Comparison of ENCODE assay signal across 27 mouse cellular contexts in the genomic region with DNA sequence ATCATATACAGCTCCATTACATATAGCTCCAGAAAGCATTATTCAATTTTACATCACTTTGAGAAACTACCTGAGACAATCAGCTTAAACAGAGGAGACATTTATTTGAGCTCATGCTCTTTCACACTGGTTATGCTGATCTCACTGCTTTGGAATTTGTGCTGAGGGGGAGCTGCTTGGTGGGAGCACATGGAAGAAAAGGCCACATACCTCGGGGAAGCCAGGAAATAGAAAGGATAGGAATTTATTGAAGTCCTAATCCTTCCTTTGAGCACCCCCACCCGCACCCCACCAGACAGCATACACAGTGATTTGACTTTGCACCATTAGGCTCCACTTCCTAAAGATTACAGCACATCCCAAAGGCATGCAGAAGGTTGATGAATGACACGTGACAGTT.
DNase-seq lines count a peak whose midpoint lies in the region; ATAC-seq and TF ChIP-seq lines count a peak whose summit lies in the region.
"Had no signal": no experiment of that assay in that cellular context is flagged by ENCODE, and none has a peak within 500 bp of the region (broad histone marks: within the 10 kb centered on the region; RNA-seq: fewer than 3 reads in every experiment).

No protein-coding gene starts in this region.

- H3K4me1 ChIP-seq in embryonic facial prominence, embryonic 11.5 days (ENCODE audit: control insufficient read depth, insufficient read depth, low read length), result no peaks in the 10 kb centered on the region; the same call in 1 of the 2 replicates
- no peaks in the 10 kb centered on the region for H3K4me1 ChIP-seq in embryonic facial prominence, embryonic 10.5 days
- H3K4me1 ChIP-seq in kidney, postnatal 0 days (replicated peaks; ENCODE audit: insufficient read depth, low read length), result no peaks in the 10 kb centered on the region
- H3K4me1 ChIP-seq in hindbrain, postnatal 0 days (ENCODE audit: insufficient read depth, low read length), result no peaks in the 10 kb centered on the region
- H3K4me1 ChIP-seq: forebrain, embryonic 15.5 days; hindbrain, embryonic 12.5 days; limb, embryonic 10.5 days; limb, embryonic 15.5 days; lung, embryonic 15.5 days had no signal

- H3K36me3 ChIP-seq in embryonic facial prominence, embryonic 11.5 days (replicated peaks; ENCODE audit: control insufficient read depth, insufficient read depth, low read depth, low read length), result no peaks in the 10 kb centered on the region
- no peaks in the 10 kb centered on the region for H3K36me3 ChIP-seq in embryonic facial prominence, embryonic 10.5 days (replicated peaks)
- H3K36me3 ChIP-seq in kidney, postnatal 0 days (ENCODE audit: insufficient read depth, low read length), result no peaks in the 10 kb centered on the region
- no peaks in the 10 kb centered on the region for H3K36me3 ChIP-seq in hindbrain, postnatal 0 days (ENCODE audit: insufficient read depth, low read length)
- H3K36me3 ChIP-seq: forebrain, embryonic 15.5 days; heart, embryonic 15.5 days; hindbrain, embryonic 12.5 days; limb, embryonic 10.5 days; limb, embryonic 15.5 days; lung, embryonic 15.5 days had no signal

- peak; percentile 40 for DNase-seq in embryonic facial prominence, embryonic 11.5 days (ENCODE audit: low spot score)
- no peak for DNase-seq in embryonic facial prominence, embryonic 10.5 days (ENCODE audit: low spot score)
- peak; percentile 39 for DNase-seq in kidney, postnatal 0 days (ENCODE audit: low spot score)
- no peak for DNase-seq in kidney, postnatal 14 days
- DNase-seq in NIH3T3 (ENCODE audit: low read depth), result peak; percentile 41
- DNase-seq in mesoderm, embryonic 11.5 days (ENCODE audit: low read depth, low spot score), result peak; percentile 39
- no peak for DNase-seq in hindbrain, postnatal 0 days (ENCODE audit: low spot score)
- DNase-seq: adrenal gland, postnatal 14 days; cerebellum, adult 2 months; cerebellum, postnatal 14 days; gastrocnemius, postnatal 25 days; heart, adult 18-20 months; kidney, adult 8-10 months; kidney, postnatal 10 days; layer of hippocampus, adult 9-11 months; lung, postnatal 36 days; midbrain, embryonic 14.5 days; thymus, postnatal 4 days had no signal

- no peak for TF ChIP-seq CTCF in kidney, postnatal 0 days (IDR thresholded peaks at IDR 0.05; ENCODE audit: low read depth)
- no peak for TF ChIP-seq CTCF in hindbrain, postnatal 0 days (IDR thresholded peaks at IDR 0.05; ENCODE audit: low read depth)

- no peak overlapping the region for H3K4me2 ChIP-seq in embryonic facial prominence, embryonic 11.5 days (ENCODE audit: low read depth, low read length)
- no peak overlapping the region for H3K4me2 ChIP-seq in kidney, postnatal 0 days (ENCODE audit: low read length)
- no peak overlapping the region for H3K4me2 ChIP-seq in hindbrain, postnatal 0 days (ENCODE audit: low read depth, low read length)
- H3K4me2 ChIP-seq: forebrain, embryonic 15.5 days; heart, embryonic 15.5 days; hindbrain, embryonic 12.5 days; limb, embryonic 15.5 days; lung, embryonic 15.5 days had no signal

- H3K27me3 ChIP-seq in embryonic facial prominence, embryonic 11.5 days (ENCODE audit: control insufficient read depth, insufficient read depth, low read length), result no peaks in the 10 kb centered on the region
- no peaks in the 10 kb centered on the region for H3K27me3 ChIP-seq in embryonic facial prominence, embryonic 10.5 days (replicated peaks; ENCODE audit: low read depth, poor library complexity, severe bottlenecking)
- H3K27me3 ChIP-seq in kidney, postnatal 0 days (ENCODE audit: insufficient read depth, low read length), result no peaks in the 10 kb centered on the region
- no peaks in the 10 kb centered on the region for H3K27me3 ChIP-seq in hindbrain, postnatal 0 days (ENCODE audit: insufficient read depth, low read length)
- H3K27me3 ChIP-seq: forebrain, embryonic 15.5 days; heart, embryonic 15.5 days; hindbrain, embryonic 12.5 days; limb, embryonic 15.5 days; lung, embryonic 15.5 days had no signal

- H3K9ac ChIP-seq in embryonic facial prominence, embryonic 11.5 days (replicated peaks; ENCODE audit: low read length), result no peak overlapping the region
- H3K9ac ChIP-seq in kidney, postnatal 0 days (ENCODE audit: low read depth, low read length), result no peak overlapping the region
- H3K9ac ChIP-seq in hindbrain, postnatal 0 days (replicated peaks; ENCODE audit: low read length), result no peak overlapping the region
- H3K9ac ChIP-seq: forebrain, embryonic 15.5 days; heart, embryonic 15.5 days; hindbrain, embryonic 12.5 days; limb, embryonic 15.5 days; liver, embryonic 14.5 days; lung, embryonic 15.5 days had no signal

- 54% methylated on average over 3 of the region's 3 CpGs for WGBS in embryonic facial prominence, embryonic 11.5 days
- 55% methylated on average over 3 of the region's 3 CpGs for WGBS in embryonic facial prominence, embryonic 10.5 days
- WGBS in kidney, postnatal 0 days, result 44% methylated on average over 3 of the region's 3 CpGs
- WGBS in hindbrain, postnatal 0 days, result 65% methylated on average over 3 of the region's 3 CpGs

- H3K27ac ChIP-seq in embryonic facial prominence, embryonic 11.5 days (replicated peaks; ENCODE audit: low read depth, low read length), result no peak overlapping the region
- H3K27ac ChIP-seq in embryonic facial prominence, embryonic 10.5 days (replicated peaks), result no peak overlapping the region
- no peak overlapping the region for H3K27ac ChIP-seq in kidney, postnatal 0 days
- no peak overlapping the region for H3K27ac ChIP-seq in hindbrain, postnatal 0 days
- H3K27ac ChIP-seq: forebrain, embryonic 15.5 days; heart, embryonic 15.5 days; hindbrain, embryonic 12.5 days; limb, embryonic 10.5 days; limb, embryonic 15.5 days; liver, embryonic 14.5 days; lung, embryonic 15.5 days had no signal

- no peaks in the 10 kb centered on the region for H3K9me3 ChIP-seq in embryonic facial prominence, embryonic 11.5 days (replicated peaks; ENCODE audit: control insufficient read depth, low read length)
- no peaks in the 10 kb centered on the region for H3K9me3 ChIP-seq in embryonic facial prominence, embryonic 10.5 days
- no peaks in the 10 kb centered on the region for H3K9me3 ChIP-seq in kidney, postnatal 0 days (replicated peaks; ENCODE audit: low read length)
- no peaks in the 10 kb centered on the region for H3K9me3 ChIP-seq in hindbrain, postnatal 0 days (ENCODE audit: low read length)
- H3K9me3 ChIP-seq: forebrain, embryonic 15.5 days; heart, embryonic 15.5 days; hindbrain, embryonic 12.5 days; limb, embryonic 10.5 days; limb, embryonic 15.5 days; lung, embryonic 15.5 days had no signal

- ATAC-seq in embryonic facial prominence, embryonic 11.5 days (replicated peaks; ENCODE audit: insufficient number of reproducible peaks, low FRiP score, low TSS enrichment, low read depth), result no peak; the same call in 1 of the 2 replicates
- no peak for ATAC-seq in kidney, postnatal 0 days (replicated peaks; ENCODE audit: low FRiP score, low read depth)
- ATAC-seq in hindbrain, postnatal 0 days, result no peak
- ATAC-seq: CD4-positive, CD25-positive, alpha-beta regulatory T cell, adult 4 months; forebrain, embryonic 15.5 days; intestine, embryonic 16.5 days had no signal

- H3K4me3 ChIP-seq in embryonic facial prominence, embryonic 11.5 days (ENCODE audit: low read depth, low read length), result no peak overlapping the region
- no peak overlapping the region for H3K4me3 ChIP-seq in embryonic facial prominence, embryonic 10.5 days
- no peak overlapping the region for H3K4me3 ChIP-seq in kidney, postnatal 0 days (replicated peaks; ENCODE audit: low read depth, low read length)
- no peak overlapping the region for H3K4me3 ChIP-seq in hindbrain, postnatal 0 days (ENCODE audit: low read length)
- H3K4me3 ChIP-seq: forebrain, embryonic 15.5 days; heart, embryonic 15.5 days; hindbrain, embryonic 12.5 days; limb, embryonic 10.5 days; limb, embryonic 15.5 days; lung, embryonic 15.5 days had no signal

Comparison
In these comparisons a context has a peak if more than half of its experiments do, and no peak if none do; other contexts are left out.
1. DNase-seq: peak in embryonic facial prominence, embryonic 11.5 days (single experiment), kidney, postnatal 0 days (single experiment), NIH3T3 (single experiment) and mesoderm, embryonic 11.5 days (single experiment); none in embryonic facial prominence, embryonic 10.5 days (single experiment), kidney, postnatal 14 days (single experiment) and hindbrain, postnatal 0 days (single experiment).